Mouse (Mus musculus): ENCODE results near the gene Neurl2.

DNA sequence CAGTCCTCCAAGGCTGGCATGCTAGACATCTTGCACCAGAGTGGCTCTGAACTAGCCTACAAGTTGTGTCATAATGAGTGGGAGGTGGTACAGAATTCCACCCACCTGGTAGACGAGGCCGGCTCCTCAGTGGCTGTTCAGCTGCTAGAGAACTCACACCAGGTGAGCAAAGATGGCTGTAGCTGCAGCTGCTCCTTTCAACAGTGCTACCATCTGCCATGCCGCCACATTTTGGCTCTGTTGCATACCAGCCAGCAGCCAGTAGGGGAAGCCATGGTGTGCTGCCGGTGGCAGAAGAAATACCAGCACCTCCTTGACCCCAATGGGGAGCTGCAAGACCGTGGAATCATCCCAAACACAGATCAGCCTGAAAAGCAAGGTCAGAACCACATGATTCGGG, 12.2 kb downstream of the Neurl2 start:
- no peak for TF ChIP-seq POLR2A (IDR thresholded peaks at IDR 0.05; ENCODE audit: borderline replicate concordance, insufficient read depth, low read length)
- no peak for TF ChIP-seq CTCF (IDR thresholded peaks at IDR 0.05; ENCODE audit: borderline replicate concordance, insufficient read depth, low read depth, low read length)

Data from cerebellum, adult 2 months (tissue).